Mouse (Mus musculus) thymus, adult 2 months (tissue): ENCODE measurements around the gene 8030411F24Rik. TPM values are rescaled to one million over a fixed set of nuclear protein-coding genes. Genes with fewer than 3 reads are reported as not detected.

Experiments
- DNase-seq: peaks from one replicate; pipeline ENCODE4 v3.0.0; 2021
- H3K27ac ChIP-seq: fragments of 200-500 bp; 2 replicates; pipeline ENCODE4 v1.5.1; 2012; ENCODE audit warnings: low read length, control low read depth; ENCODE audit not compliant: control insufficient read depth, insufficient read depth
- H3K27me3 ChIP-seq: fragments of 200-500 bp; 2 replicates; pipeline ENCODE4 v1.6.1; 2012; ENCODE audit warnings: mild to moderate bottlenecking, low read length, moderate library complexity, mixed read lengths; ENCODE audit not compliant: control insufficient read depth, insufficient read depth
- H3K36me3 ChIP-seq: fragments of 200-500 bp; 2 replicates; pipeline ENCODE4 v1.6.1; 2012; ENCODE audit warnings: mild to moderate bottlenecking, low read length, moderate library complexity; ENCODE audit not compliant: control insufficient read depth, insufficient read depth
- H3K4me1 ChIP-seq: fragments of 200-500 bp; replicated peaks from 2 replicates; pipeline ENCODE4 v1.6.1; 2012; ENCODE audit warnings: low read length; ENCODE audit not compliant: control insufficient read depth, insufficient read depth
- H3K4me3 ChIP-seq: fragments of 200-500 bp; 2 replicates; pipeline ENCODE4 v1.5.1; 2012; ENCODE audit warnings: mild to moderate bottlenecking, low read length, control low read depth, moderate library complexity; ENCODE audit not compliant: control insufficient read depth, insufficient read depth
- CTCF ChIP-seq: fragments of 200-500 bp; IDR thresholded peaks from 2 replicates; pipeline ENCODE4 v1.5.1; 2012; ENCODE audit warnings: mild to moderate bottlenecking, control low read depth, low read length, moderate library complexity, borderline replicate concordance; ENCODE audit not compliant: control insufficient read depth, poor library complexity, insufficient read depth; ENCODE audit errors: extremely low read depth
- POLR2A ChIP-seq: fragments of 200-500 bp; IDR thresholded peaks from 2 replicates; pipeline ENCODE4 v1.6.1; 2012; ENCODE audit warnings: mild to moderate bottlenecking, low read length, control low read depth, moderate library complexity; ENCODE audit not compliant: control insufficient read depth, poor library complexity, insufficient read depth; ENCODE audit errors: extremely low read depth
- WGBS: fragments of 180-500 bp; shearing (Covaris S2); methylation state at CpG from one replicate; pipeline ENCODE4 v1.1.7; 2018; 5-methylcytosine and 5-hydroxymethylcytosine counted together
- polyA plus RNA-seq: library from polyadenylated mRNA; depleted of rRNA; stranded (reverse); fragments of >200 nt; gene quantifications from 2 replicates; pipeline ENCODE4 v1.2.3, GENCODE M21; 2012; rRNA removed

8030411F24Rik gene
- polyA plus RNA-seq, 1 experiment, result not detected

- H3K4me3 ChIP-seq, result no peak within 1 kb of the TSS
- no peaks in the 10 kb centered on the region for H3K27me3 ChIP-seq
- H3K36me3 ChIP-seq, result no peaks in the 10 kb centered on the region
- DNase-seq, result no peak
- TF ChIP-seq CTCF (no peak), POLR2A (no peak)
- H3K4me1 ChIP-seq, result no peaks in the 10 kb centered on the region
- H3K27ac ChIP-seq, result no peak within 1 kb of the TSS
Measured at GRCm38 (mm10) chr2:148819909-148820308, 38.1 kb downstream of the 8030411F24Rik start, which contains the start of gene Cst13. Gene Cst13, plus strand, starts transcription at chr2:148820081.

- no peak overlapping the region for H3K4me3 ChIP-seq
- no peaks in the 10 kb centered on the region for H3K36me3 ChIP-seq
- H3K27me3 ChIP-seq, result no peaks in the 10 kb centered on the region
- TF ChIP-seq POLR2A, result no peak
- TF ChIP-seq CTCF, result no peak
- H3K27ac ChIP-seq, result no peak overlapping the region
- no peak for DNase-seq
- WGBS, result 76% methylated on average over 1 of the region's 1 CpGs
- H3K4me1 ChIP-seq, result no peaks in the 10 kb centered on the region
Measured at GRCm38 (mm10) chr2:148825986-148826385, 44.2 kb downstream of the 8030411F24Rik start.

GRCm38 (mm10) chr2:148834912-148835311, 53.1 kb downstream of the 8030411F24Rik start, which contains the start of gene Cst9:
Gene Cst9, plus strand, starts transcription at chr2:148835147.
- H3K27ac ChIP-seq, result no peak within 1 kb of the TSS
- 78% methylated on average over 4 of the region's 4 CpGs for WGBS
- H3K4me1 ChIP-seq, result no peaks in the 10 kb centered on the region
- H3K27me3 ChIP-seq, result no peaks in the 10 kb centered on the region
- TF ChIP-seq POLR2A, result no peak
- TF ChIP-seq CTCF, result no peak
- DNase-seq, result no peak
- no peak within 1 kb of the TSS for H3K4me3 ChIP-seq
- H3K36me3 ChIP-seq, result no peaks in the 10 kb centered on the region

Other genes starting within 250 kb of the 8030411F24Rik start
- gene Nxt1, start 109.4 kb upstream of the 8030411F24Rik start, polyA plus RNA-seq, result 61.8 and 63.3 TPM in 2 replicates
- gene Gzf1, start 101.0 kb upstream of the 8030411F24Rik start, polyA plus RNA-seq, result 7.4 and 8.7 TPM in 2 replicates
- gene Napb, start 49.5 kb upstream of the 8030411F24Rik start, polyA plus RNA-seq, result 0.50 and 0.63 TPM in 2 replicates
- gene Cstl1, start 31.7 kb upstream of the 8030411F24Rik start, polyA plus RNA-seq, result not detected in 2 replicates
- not detected in 2 replicates for gene Cst11, start 10.5 kb upstream of the 8030411F24Rik start, polyA plus RNA-seq
- not detected in 2 replicates for gene Cst12, start 7.4 kb downstream of the 8030411F24Rik start, polyA plus RNA-seq
- 0.81 TPM in 1 of 2 replicates, not detected in the other for gene Cst8, start 16.8 kb downstream of the 8030411F24Rik start, polyA plus RNA-seq
- not detected in 2 replicates for gene Cst13, start 38.1 kb downstream of the 8030411F24Rik start, polyA plus RNA-seq
- 0.44 TPM in 1 of 2 replicates, not detected in the other for gene Cst9, start 53.1 kb downstream of the 8030411F24Rik start, polyA plus RNA-seq
- gene 9230104L09Rik, start 83.0 kb downstream of the 8030411F24Rik start, polyA plus RNA-seq, result 0.30 TPM in 1 of 2 replicates, not detected in the other
- 843 and 1,366 TPM in 2 replicates for gene Cst3, start 93.7 kb downstream of the 8030411F24Rik start, polyA plus RNA-seq
- gene Gm1330, start 221.2 kb downstream of the 8030411F24Rik start, polyA plus RNA-seq, result not detected in 2 replicates
- gene Gm10750, start 235.2 kb downstream of the 8030411F24Rik start, polyA plus RNA-seq, result not detected in 2 replicates